Mouse (Mus musculus): ENCODE data around the gene Slc38a2.

DNA sequence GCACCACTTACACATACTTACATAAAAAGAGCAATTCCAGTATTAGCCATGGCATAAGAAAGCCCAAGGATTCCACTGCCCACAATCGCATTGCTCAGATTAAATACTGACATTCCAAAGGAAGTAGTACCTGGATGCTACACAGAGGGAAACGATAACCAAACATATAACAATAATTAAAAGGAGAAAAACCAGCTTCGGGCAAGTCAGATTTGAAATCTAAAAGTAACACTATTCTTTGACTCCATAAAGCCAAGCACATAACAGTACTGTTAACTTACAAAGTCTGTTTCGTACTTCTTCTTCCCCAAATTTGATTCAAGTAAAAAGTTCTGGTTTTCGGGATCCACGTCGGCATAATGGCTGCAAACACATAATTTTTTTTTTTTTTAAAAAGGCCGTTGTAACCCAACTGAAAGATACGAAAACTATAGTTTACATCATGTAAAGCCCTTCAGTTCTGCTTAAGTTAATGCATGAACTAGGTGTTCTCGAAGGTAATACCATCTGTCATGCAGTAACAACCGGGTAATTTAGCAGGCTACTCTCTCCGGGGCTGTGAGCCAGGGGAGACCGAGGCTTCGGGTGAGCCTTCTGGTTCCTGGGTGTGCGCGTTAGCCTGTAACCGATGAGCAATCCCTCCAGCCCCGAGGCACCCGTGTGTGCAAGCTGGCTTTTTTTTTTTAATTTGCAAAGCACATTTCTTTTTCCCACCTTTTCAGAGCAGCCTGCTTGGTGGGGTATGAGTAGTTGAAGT lies 1.5 kb downstream of the Slc38a2 start:
- TF ChIP-seq CTCF (IDR thresholded peaks at IDR 0.05; ENCODE audit: extremely low read depth, insufficient read depth, low read length) = no peak
- TF ChIP-seq POLR2A (IDR thresholded peaks at IDR 0.05; ENCODE audit: extremely low read depth, insufficient read depth, low read length) = no peak
